Mouse (Mus musculus): Measurements from ENCODE around the gene Grik4.

- no peak for TF ChIP-seq CTCF (IDR thresholded peaks at IDR 0.05; ENCODE audit: borderline replicate concordance, insufficient read depth, low read length)
- no peak for TF ChIP-seq POLR2A (IDR thresholded peaks at IDR 0.05; ENCODE audit: low read depth, low read length)
Measured at GRCm38 (mm10) chr9:42793581-42793980, 150.7 kb downstream of the Grik4 start.

Measured in embryonic fibroblast, embryonic 13.5 days (primary cell).